Mouse (Mus musculus) CH12.LX (cell line): ENCODE data around the gene Alkbh3. TPM values are rescaled to one million over a fixed set of nuclear protein-coding genes. Genes with fewer than 3 reads are reported as not detected.

Experiments used
- DNase-seq: peaks from one replicate; pipeline ENCODE4 v3.0.0-alpha.2; 2013; ENCODE audit errors: extremely low read depth
- H3K27ac ChIP-seq: 2 replicates; pipeline ENCODE4 v1.5.1; 2012; ENCODE audit warnings: low read depth, mild to moderate bottlenecking, control low read depth, moderate library complexity; ENCODE audit not compliant: insufficient read depth
- H3K27me3 ChIP-seq: replicated peaks from 2 replicates; pipeline ENCODE3; 2012; ENCODE audit warnings: inconsistent platforms
- H3K36me3 ChIP-seq, 2 experiments: replicated peaks in 1 of 2; 2 replicates each; pipeline versions ENCODE3 to v1.6.1; 2012; ENCODE audit warnings: inconsistent platforms in 1 of 2, low read length in 1 of 2, mild to moderate bottlenecking in 1 of 2, mixed read lengths in 1 of 2, moderate library complexity in 1 of 2; ENCODE audit not compliant: control insufficient read depth in 1 of 2, insufficient read depth in 1 of 2
- H3K4me1 ChIP-seq, 2 experiments: 2 replicates each; pipeline ENCODE4 v1.6.1; 2012; ENCODE audit warnings: inconsistent platforms in 1 of 2, moderate library complexity in 1 of 2; ENCODE audit not compliant: insufficient read depth in 2 of 2, control insufficient read depth in 1 of 2
- H3K4me2 ChIP-seq: 2 replicates; pipeline ENCODE4 v1.6.1; 2012; ENCODE audit warnings: low read depth, mild to moderate bottlenecking, control low read depth; ENCODE audit not compliant: poor library complexity, insufficient read depth, severe bottlenecking
- H3K4me3 ChIP-seq, 3 experiments: fragments of 150-350 bp in 1 of 3; sonication (generic) in 1 of 3; replicated peaks in 1 of 3; 2 replicates each; pipeline versions ENCODE3 to v1.5.1; 2011 to 2012; ENCODE audit warnings: low read depth in 2 of 3, low read length in 2 of 3, mild to moderate bottlenecking in 2 of 3, moderate library complexity in 2 of 3, control low read depth in 1 of 3, improper control_type of control experiment in 1 of 3, inconsistent platforms in 1 of 3, mixed read lengths in 1 of 3; ENCODE audit not compliant: poor library complexity in 1 of 3
- H3K79me2 ChIP-seq: replicated peaks from 2 replicates; pipeline ENCODE4 v1.6.1; 2012; ENCODE audit warnings: mild to moderate bottlenecking, moderate library complexity; ENCODE audit not compliant: control insufficient read depth, poor library complexity, insufficient read depth, severe bottlenecking; ENCODE audit errors: extremely low read depth
- H3K9ac ChIP-seq: 2 replicates; pipeline ENCODE4 v1.6.1; 2012; ENCODE audit warnings: low read depth, mild to moderate bottlenecking, control low read depth, moderate library complexity; ENCODE audit not compliant: insufficient read depth
- H3K9me3 ChIP-seq: replicated peaks from 2 replicates; pipeline ENCODE3; 2012; ENCODE audit warnings: low read length, inconsistent platforms, mixed read lengths
- BHLHE40 ChIP-seq: IDR thresholded peaks from 2 replicates; pipeline ENCODE4 v1.6.1; 2011; ENCODE audit warnings: mild to moderate bottlenecking, low read depth, low read length, improper control_type of control experiment
- CTCF ChIP-seq, 2 experiments: IDR thresholded peaks in 1 of 2; conservative IDR thresholded peaks in 1 of 2; 2 replicates each; pipeline ENCODE4 v1.5.1; 2011 to 2012; ENCODE audit warnings: low read depth in 2 of 2, low read length in 2 of 2, improper control_type of control experiment in 1 of 2, inconsistent platforms in 1 of 2, mild to moderate bottlenecking in 1 of 2, moderate library complexity in 1 of 2
- EP300 ChIP-seq: IDR thresholded peaks from 2 replicates; pipeline ENCODE4 v1.6.1; 2011; ENCODE audit warnings: low read length, improper control_type of control experiment
- GABPA ChIP-seq: IDR thresholded peaks from 2 replicates; pipeline ENCODE4 v1.6.1; 2012; ENCODE audit warnings: low read depth, low read length, improper control_type of control experiment, inconsistent platforms; ENCODE audit not compliant: insufficient replicate concordance
- JUND ChIP-seq: conservative IDR thresholded peaks from 2 replicates; pipeline ENCODE4 v1.6.1; 2011; ENCODE audit warnings: low read depth, low read length, improper control_type of control experiment
- KAT2A ChIP-seq: IDR thresholded peaks from 2 replicates; pipeline ENCODE4 v1.6.1; 2012; ENCODE audit warnings: low read length, improper control_type of control experiment, inconsistent platforms; ENCODE audit not compliant: insufficient replicate concordance
- MAFK ChIP-seq: IDR thresholded peaks from 2 replicates; pipeline ENCODE4 v1.6.1; 2011; ENCODE audit warnings: low read length, improper control_type of control experiment; ENCODE audit not compliant: insufficient replicate concordance
- MAZ ChIP-seq: IDR thresholded peaks from 2 replicates; pipeline ENCODE4 v1.6.1; 2012; ENCODE audit warnings: low read depth, mild to moderate bottlenecking, inconsistent platforms, low read length, improper control_type of control experiment, moderate library complexity
- MEF2A ChIP-seq: IDR thresholded peaks from 2 replicates; pipeline ENCODE4 v1.6.1; 2014; ENCODE audit warnings: low read depth, mild to moderate bottlenecking, inconsistent platforms, low read length, improper control_type of control experiment, borderline replicate concordance
- PAX5 ChIP-seq: IDR thresholded peaks from 2 replicates; pipeline ENCODE4 v1.6.1; 2012; ENCODE audit warnings: low read length, inconsistent platforms, mixed read lengths
- POLR2AphosphoS2 ChIP-seq: IDR thresholded peaks from 2 replicates; pipeline ENCODE4 v1.6.1; 2011; ENCODE audit warnings: low read depth, low read length, improper control_type of control experiment
- RCOR1 ChIP-seq: conservative IDR thresholded peaks from 2 replicates; pipeline ENCODE4 v1.6.1; 2012; ENCODE audit warnings: low read depth, mild to moderate bottlenecking, inconsistent platforms, low read length, improper control_type of control experiment
- SIN3A ChIP-seq: IDR thresholded peaks from 2 replicates; pipeline ENCODE4 v1.6.1; 2012; ENCODE audit warnings: low read length, improper control_type of control experiment, inconsistent platforms
- UBTF ChIP-seq: IDR thresholded peaks from 2 replicates; pipeline ENCODE4 v1.6.1; 2012; ENCODE audit warnings: low read depth, mild to moderate bottlenecking, inconsistent platforms, low read length, improper control_type of control experiment, moderate library complexity
- ZMIZ1 ChIP-seq: IDR thresholded peaks from 2 replicates; pipeline ENCODE4 v1.6.1; 2012; ENCODE audit warnings: low read depth, mild to moderate bottlenecking, inconsistent platforms, low read length, improper control_type of control experiment
- ZNF384 ChIP-seq: IDR thresholded peaks from 2 replicates; pipeline ENCODE4 v1.6.1; 2012; ENCODE audit warnings: low read depth, low read length, improper control_type of control experiment, inconsistent platforms
- dilution Hi-C: fragments of 300-500 bp; cut with MboI; formaldehyde crosslinking; loops from 2 replicates; pipeline ENCODE4 v1.14.3; 2020; ENCODE audit warnings: low sequenced_read_pairs; ENCODE audit not compliant: extremely low pct_unique_long_range_greater_than_20kb, extremely low pct_ligation_motif_present
- in situ Hi-C: fragments of 300-500 bp; cut with MboI; formaldehyde crosslinking; loops from 3 replicates; pipeline ENCODE4 v1.14.3; 2019; ENCODE audit warnings: low sequenced_read_pairs, low pct_ligation_motif_present, low pct_unique_long_range_greater_than_20kb, mixed read lengths
- polyA plus RNA-seq: library from polyadenylated mRNA; unstranded; fragments of >175 nt; gene quantifications from 2 replicates; pipeline ENCODE4 v1.2.1, GENCODE M21; 2012; ENCODE audit warnings: low read depth; ENCODE audit not compliant: insufficient read length
- total RNA-seq, 2 experiments: library from RNA; depleted of rRNA; stranded (reverse); fragments of 300-350 nt in 1 of 2; fragments of >200 nt in 1 of 2; gene quantifications; 2 replicates each; pipeline ENCODE4 v1.2.3; 2012 to 2014

The Alkbh3 gene
- total and polyA plus RNA-seq, 3 experiments: 53.3 to 69.5 (median 57.9) TPM

DNA sequence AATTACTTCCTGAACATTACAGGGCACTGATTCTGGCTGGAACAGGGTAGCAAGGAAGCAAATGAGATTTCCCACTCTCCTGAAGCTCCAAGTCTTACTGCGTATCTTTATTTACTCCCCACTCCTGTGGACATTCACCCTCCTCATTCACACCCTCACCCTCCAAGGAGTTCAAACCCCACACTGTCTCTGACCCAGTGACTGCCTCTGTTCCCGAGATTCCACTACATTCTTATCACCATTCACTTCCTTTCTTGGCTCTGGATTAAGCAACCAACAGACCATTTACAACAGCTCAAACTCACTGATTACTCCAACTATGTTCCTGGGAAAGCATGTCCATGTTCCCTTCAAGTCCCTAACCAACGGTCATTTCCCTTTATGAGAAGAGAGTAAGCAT, 19.3 kb downstream of the Alkbh3 start:
- Histone ChIP-seq H3K9me3 (no peaks in the 10 kb centered on the region), H3K79me2 (no peaks in the 10 kb centered on the region), H3K27ac (no peak overlapping the region), H3K36me3 (peaks cover 75 to 100% of the 10 kb centered on the region in 2 experiments), H3K4me3 (no peak overlapping the region), H3K4me1 (peaks cover 0 to 6% of the 10 kb centered on the region in 2 experiments; a peak in 1 of 4 replicates), H3K9ac (no peak overlapping the region), H3K4me2 (no peak overlapping the region), H3K27me3 (no peaks in the 10 kb centered on the region)
- DNase-seq: no peak
- dilution Hi-C loops (no loop called here), in situ Hi-C loops (loop anchor here (5.0 kb wide), 1 partner anchor 114 kb away; no protein-coding TSS in a partner anchor)
- TF ChIP-seq EP300 (no peak), ZMIZ1 (no peak), KAT2A (no peak), MAFK (no peak), JUND (no peak), SIN3A (no peak), MAZ (no peak), RCOR1 (no peak), POLR2AphosphoS2 (no peak), PAX5 (no peak)

DNA sequence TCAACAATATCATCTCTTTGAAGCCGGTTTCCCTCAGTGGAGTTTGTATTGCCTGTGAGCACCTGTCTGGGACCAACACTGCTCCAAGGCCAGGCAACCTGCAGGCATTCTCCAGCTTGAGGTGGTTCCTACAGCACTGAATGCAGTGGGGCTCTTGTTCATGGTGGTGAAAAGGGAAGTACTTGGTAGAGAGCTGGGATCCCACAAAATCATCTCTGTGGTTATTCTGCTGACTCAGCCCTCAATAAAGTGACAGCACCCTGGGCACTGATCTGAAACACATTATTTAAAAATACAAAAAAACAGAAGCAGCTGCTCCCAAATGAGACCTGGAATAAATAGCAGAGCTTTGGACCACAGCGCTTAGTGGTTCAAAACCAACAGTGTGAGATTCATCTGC, 22.2 kb downstream of the Alkbh3 start:
- Histone ChIP-seq H3K4me3 (no peak overlapping the region), H3K9ac (no peak overlapping the region), H3K27ac (no peak overlapping the region), H3K9me3 (no peaks in the 10 kb centered on the region), H3K4me1 (peaks cover 0 to 6% of the 10 kb centered on the region in 2 experiments; a peak in 1 of 4 replicates), H3K4me2 (no peak overlapping the region), H3K27me3 (no peaks in the 10 kb centered on the region), H3K79me2 (no peaks in the 10 kb centered on the region), H3K36me3 (peaks cover 71 to 98% of the 10 kb centered on the region in 2 experiments)
- dilution Hi-C loops (no loop called here), in situ Hi-C loops (no loop called here)
- DNase-seq: no peak
- no peak for TF ChIP-seq BHLHE40
- no peak for TF ChIP-seq GABPA
- no peak for TF ChIP-seq ZNF384
- peak; percentile 52; the same call in 1 of the 2 replicates for TF ChIP-seq MAFK
- no peak for TF ChIP-seq UBTF
- no peak for TF ChIP-seq ZMIZ1
- TF ChIP-seq RCOR1: no peak
- TF ChIP-seq MEF2A: no peak
- no peak for TF ChIP-seq CTCF (conservative IDR thresholded peaks at IDR 0.05 in 1 of 2, IDR thresholded peaks at IDR 0.05 in 1 of 2; ENCODE audit: low read depth in 2 of 2, low read length in 2 of 2)
- TF ChIP-seq, all 38 proteins: peak for 1
